Mouse (Mus musculus) heart, postnatal 0 days (tissue): ENCODE data around the gene Rai14. TPM values are rescaled to one million over a fixed set of nuclear protein-coding genes. Genes with fewer than 3 reads are reported as not detected.

ENCODE experiments used
- ATAC-seq: fragments of 200-750 bp; cut with Nextera tagmentation; 2 replicates; pipeline ENCODE4 v1.8.0; 2017; ENCODE audit warnings: low read depth, moderate number of reproducible peaks, moderate library complexity; ENCODE audit not compliant: insufficient read depth
- DNase-seq: peaks from one replicate; pipeline ENCODE4 v3.0.0-alpha.2; 2016; ENCODE audit warnings: low spot score
- H3K27ac ChIP-seq: fragments of 300-500 bp; sonication (generic); 2 replicates; pipeline ENCODE4 v1.5.1; 2014; ENCODE audit warnings: low read depth, mild to moderate bottlenecking
- H3K27me3 ChIP-seq: fragments of 300-500 bp; sonication (generic); 2 replicates; pipeline ENCODE4 v1.6.1; 2014; ENCODE audit warnings: low read length, mixed read lengths; ENCODE audit not compliant: control insufficient read depth, insufficient read depth
- H3K36me3 ChIP-seq: fragments of 300-500 bp; sonication (generic); replicated peaks from 2 replicates; pipeline ENCODE4 v1.6.1; 2014; ENCODE audit warnings: low read length, mixed read lengths; ENCODE audit not compliant: control insufficient read depth, insufficient read depth
- H3K4me1 ChIP-seq: fragments of 300-500 bp; sonication (generic); 2 replicates; pipeline ENCODE4 v1.6.1; 2014; ENCODE audit warnings: antibody characterized with exemption; ENCODE audit not compliant: control insufficient read depth, insufficient read depth
- H3K4me2 ChIP-seq: fragments of 300-500 bp; sonication (generic); 2 replicates; pipeline ENCODE4 v1.6.1; 2014; ENCODE audit warnings: low read depth, mild to moderate bottlenecking, low read length, moderate library complexity
- H3K4me3 ChIP-seq: fragments of 300-500 bp; sonication (generic); 2 replicates; pipeline ENCODE4 v1.5.1; 2014; ENCODE audit warnings: low read depth, low read length
- H3K9ac ChIP-seq: fragments of 300-500 bp; sonication (generic); replicated peaks from 2 replicates; pipeline ENCODE4 v1.6.1; 2014; ENCODE audit warnings: low read depth, low read length, mixed read lengths
- H3K9me3 ChIP-seq: fragments of 300-500 bp; sonication (generic); replicated peaks from 2 replicates; pipeline ENCODE4 v1.6.1; 2016; ENCODE audit warnings: low read length; ENCODE audit not compliant: control insufficient read depth
- CTCF ChIP-seq: IDR thresholded peaks from 2 replicates; pipeline ENCODE4 v1.5.1; 2016; ENCODE audit warnings: antibody characterized with exemption, control low read depth, low read depth
- EP300 ChIP-seq: IDR thresholded peaks from 2 replicates; pipeline ENCODE4 v1.6.1; 2016; ENCODE audit warnings: antibody characterized with exemption, low read depth
- WGBS: fragments of 180-500 bp; shearing (Covaris S2); extraction: QIAGEN DNeasy Blood & Tissue Kit; methylation state at CpG from one replicate; pipeline ENCODE4 v1.1.7; 2014; 5-methylcytosine and 5-hydroxymethylcytosine counted together
- polyA plus RNA-seq: library from polyadenylated mRNA; unstranded; fragments of >200 nt; fragmentation: Nextera tagmentation; extraction: Ambion mirVana; gene quantifications from 2 replicates; pipeline ENCODE4 v1.2.1, GENCODE M21; 2015
- total RNA-seq: library from RNA; depleted of rRNA; stranded (reverse); fragments of >200 nt; gene quantifications from 2 replicates; pipeline ENCODE4 v1.2.3, GENCODE M21; 2014; ENCODE audit warnings: low replicate concordance

Rai14 gene
- total and polyA plus RNA-seq, 2 experiments from 2014 or later = 4.1 to 8.9 TPM

DNA sequence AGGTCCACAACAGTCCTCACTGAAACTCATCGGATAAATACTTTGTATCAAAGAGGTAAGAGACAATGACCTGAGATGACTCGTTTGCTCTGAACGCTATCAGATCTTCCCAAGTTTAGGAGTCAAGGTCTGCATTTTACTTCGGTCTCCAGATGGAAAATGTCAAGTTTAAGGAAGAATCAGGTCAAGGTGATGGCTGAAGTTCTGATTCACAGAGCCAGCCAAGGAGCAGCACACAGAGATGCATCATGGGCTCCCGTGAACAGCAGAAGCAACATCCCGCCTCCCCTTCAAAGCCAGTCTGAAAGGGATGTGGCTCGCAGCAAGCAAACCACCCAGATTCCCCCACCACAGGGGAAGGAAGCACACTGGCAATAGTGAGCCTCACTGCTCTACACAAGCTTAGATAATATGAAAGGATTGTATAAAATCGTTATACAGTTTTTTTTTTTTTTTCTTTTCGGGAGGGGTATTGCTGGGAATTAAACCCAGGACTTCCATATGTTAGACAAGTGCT, 30.7 kb downstream of the Rai14 start:
- Histone ChIP-seq H3K27ac (no peak overlapping the region), H3K27me3 (no peaks in the 10 kb centered on the region), H3K4me1 (peaks cover 9% of the 10 kb centered on the region), H3K4me2 (no peak overlapping the region), H3K36me3 (no peaks in the 10 kb centered on the region), H3K4me3 (no peak overlapping the region), H3K9me3 (no peaks in the 10 kb centered on the region), H3K9ac (no peak overlapping the region)
- no peak for ATAC-seq
- DNase-seq = no peak
- TF ChIP-seq CTCF = no peak
- TF ChIP-seq EP300 = no peak
- 88% methylated on average over 9 of the region's 9 CpGs for WGBS

DNA sequence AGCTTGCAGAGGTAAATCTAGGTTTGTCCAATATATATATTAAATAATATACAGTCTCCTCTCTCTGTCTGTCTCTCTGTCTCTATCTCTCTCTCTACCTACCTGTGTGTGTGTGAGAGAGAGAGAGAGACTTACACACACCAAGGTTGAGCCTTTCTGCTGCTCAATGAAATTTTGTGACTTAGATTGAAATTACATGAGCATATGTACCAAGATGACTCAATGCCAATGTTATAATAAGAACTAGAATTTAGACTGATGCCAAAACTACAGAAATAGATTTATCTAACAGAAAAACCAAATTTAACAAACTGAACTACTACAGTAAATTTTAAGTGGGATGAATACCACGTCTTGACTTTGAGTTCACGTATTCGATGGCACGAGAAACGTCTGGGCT, 33.9 kb downstream of the Rai14 start:
- WGBS = 76% methylated on average over 5 of the region's 5 CpGs
- H3K27ac ChIP-seq = no peak overlapping the region
- H3K4me2 ChIP-seq = no peak overlapping the region

DNA sequence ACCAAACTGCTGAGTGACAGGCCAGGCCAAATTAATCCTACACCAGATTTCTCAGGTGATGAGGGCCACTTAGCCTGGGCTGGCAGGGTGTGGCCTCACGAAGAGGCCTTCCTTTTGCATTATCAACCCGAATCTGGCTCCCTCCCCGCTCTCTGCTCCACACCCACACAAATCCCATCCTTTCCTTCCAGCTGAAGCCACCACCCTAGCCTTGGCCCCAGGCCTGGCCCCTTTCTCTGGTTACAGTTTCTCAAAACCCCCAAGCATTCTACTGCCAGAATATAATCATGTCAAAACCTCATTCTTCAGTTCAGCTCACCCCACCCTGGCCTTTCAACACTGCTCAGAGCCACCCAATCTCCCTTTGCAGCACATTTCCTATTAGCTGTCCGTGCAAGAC, 34.9 kb downstream of the Rai14 start:
- Histone ChIP-seq H3K9ac (no peak overlapping the region), H3K9me3 (no peaks in the 10 kb centered on the region), H3K27ac (no peak overlapping the region), H3K27me3 (no peaks in the 10 kb centered on the region), H3K4me1 (0 out of 2 replicates have a peak, but pooled peaks cover 3% of the 10 kb centered on the region), H3K4me3 (no peak overlapping the region), H3K36me3 (no peaks in the 10 kb centered on the region), H3K4me2 (no peak overlapping the region)
- WGBS = 60% methylated on average over 4 of the region's 4 CpGs
- ATAC-seq (no peak), DNase-seq (no peak)
- TF ChIP-seq CTCF (no peak), EP300 (no peak)

More for the DNA sequence above, 33.9 kb downstream of the Rai14 start:
- Histone ChIP-seq H3K4me1 (peaks cover 5% of the 10 kb centered on the region), H3K36me3 (no peaks in the 10 kb centered on the region), H3K9ac (no peak overlapping the region), H3K9me3 (no peaks in the 10 kb centered on the region), H3K4me3 (no peak overlapping the region), H3K27me3 (no peaks in the 10 kb centered on the region)
- ATAC-seq (no peak), DNase-seq (no peak)
- TF ChIP-seq CTCF (no peak), EP300 (no peak)

DNA sequence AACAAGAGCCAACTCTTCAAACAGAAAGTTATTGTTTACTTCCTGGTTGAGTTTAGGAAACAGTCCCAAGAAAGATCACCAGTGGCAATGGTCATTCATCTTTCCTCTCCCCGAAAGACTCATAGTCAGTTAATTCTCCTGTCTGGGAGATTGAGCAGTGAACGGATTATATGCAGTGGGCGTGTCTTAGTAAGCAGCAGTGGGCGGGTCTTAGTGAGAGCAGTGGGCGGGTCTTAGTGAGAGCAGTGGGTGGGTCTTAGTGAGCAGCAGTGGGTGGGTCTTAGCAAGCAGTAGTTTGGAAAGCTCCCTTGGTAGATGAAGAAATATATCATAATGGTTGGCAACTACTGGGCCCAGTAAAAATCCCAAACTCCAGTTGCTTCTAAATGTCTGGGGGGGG, 38.6 kb downstream of the Rai14 start:
- H3K27me3 ChIP-seq = peaks cover 3% of the 10 kb centered on the region; the same call in 1 of the 2 replicates
- no peak for DNase-seq
- no peak for TF ChIP-seq EP300
- TF ChIP-seq CTCF = no peak
- H3K36me3 ChIP-seq = no peaks in the 10 kb centered on the region
- H3K4me2 ChIP-seq = no peak overlapping the region
- no peaks in the 10 kb centered on the region for H3K9me3 ChIP-seq
- no peak overlapping the region for H3K27ac ChIP-seq
- peaks cover 6% of the 10 kb centered on the region; the same call in 1 of the 2 replicates for H3K4me1 ChIP-seq
- H3K9ac ChIP-seq = no peak overlapping the region
- 72% methylated on average over 5 of the region's 5 CpGs for WGBS
- no peak overlapping the region for H3K4me3 ChIP-seq
- no peak for ATAC-seq

DNA sequence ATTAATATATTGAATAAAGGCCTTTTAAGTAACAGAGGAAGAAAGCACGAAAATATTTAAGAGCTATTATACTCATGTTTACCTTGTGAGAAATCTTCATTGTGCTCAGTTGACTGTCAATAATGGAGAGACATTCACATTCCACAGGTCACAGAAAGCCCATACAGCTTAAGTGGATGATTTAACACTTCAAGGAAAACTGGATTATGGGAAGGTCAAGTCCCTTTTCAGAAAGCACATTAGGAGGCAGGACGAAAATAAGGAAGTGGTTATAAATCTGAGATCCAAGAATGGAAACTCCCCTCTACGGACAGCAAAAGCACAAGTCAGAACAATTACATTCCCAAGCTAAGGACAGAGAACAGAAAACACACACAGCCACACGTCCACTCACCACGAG, 41.5 kb downstream of the Rai14 start:
- DNase-seq = no peak
- H3K27me3 ChIP-seq = peaks cover 24% of the 10 kb centered on the region; the same call in 1 of the 2 replicates
- no peak for ATAC-seq

DNA sequence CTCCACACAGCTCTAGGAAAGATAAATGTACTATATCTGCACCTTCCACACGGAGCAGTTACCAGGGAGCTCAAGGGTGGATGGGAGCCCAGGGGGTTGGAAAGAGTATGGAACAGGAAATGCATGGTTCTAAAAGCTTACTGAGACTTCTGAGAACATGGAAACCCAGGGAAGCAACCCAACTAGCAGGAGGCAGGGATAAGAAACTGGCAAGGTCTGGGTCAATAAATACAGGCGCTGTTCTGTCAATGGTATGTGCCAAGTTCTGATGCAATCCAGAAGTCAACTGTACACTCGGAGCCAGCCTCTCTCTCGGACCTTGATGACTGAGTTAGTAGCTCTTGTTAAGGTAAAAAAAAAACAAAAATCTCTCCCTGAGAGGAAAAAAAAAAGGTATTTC, 42.6 kb downstream of the Rai14 start:
- peaks cover 24% of the 10 kb centered on the region; the same call in 1 of the 2 replicates for H3K27me3 ChIP-seq
- TF ChIP-seq CTCF = no peak
- TF ChIP-seq EP300 = no peak
- ATAC-seq = peak; percentile 41; the same call in 1 of the 2 replicates
- H3K4me2 ChIP-seq = no peak overlapping the region
- H3K27ac ChIP-seq = 0 out of 2 replicates have a peak overlapping the region, but pooled peaks have one; percentile 4
- no peak overlapping the region for H3K4me3 ChIP-seq
- H3K36me3 ChIP-seq = no peaks in the 10 kb centered on the region
- 33% methylated on average over 4 of the region's 4 CpGs for WGBS
- peaks cover 14% of the 10 kb centered on the region for H3K4me1 ChIP-seq
- H3K9me3 ChIP-seq = no peaks in the 10 kb centered on the region
- peak; percentile 41 for DNase-seq
- H3K9ac ChIP-seq = no peak overlapping the region

More for the DNA sequence above, 41.5 kb downstream of the Rai14 start:
- no peaks in the 10 kb centered on the region for H3K36me3 ChIP-seq
- H3K27ac ChIP-seq = no peak overlapping the region
- no peaks in the 10 kb centered on the region for H3K9me3 ChIP-seq
- 53% methylated on average over 5 of the region's 5 CpGs for whole genome bisulfite sequencing
- H3K4me1 ChIP-seq = peaks cover 11% of the 10 kb centered on the region; the same call in 1 of the 2 replicates
- H3K4me3 ChIP-seq = no peak overlapping the region
- no peak overlapping the region for H3K4me2 ChIP-seq
- no peak for TF ChIP-seq CTCF
- no peak for TF ChIP-seq EP300
- H3K9ac ChIP-seq = no peak overlapping the region
